16 mouse cellular contexts compared by ENCODE assay signal in genomic region chr2:29226671-29227070, GRCm38 (mm10).
"Had no signal": no experiment of that assay in that cellular context is flagged by ENCODE, and none has a peak within 500 bp of the region (broad histone marks: within the 10 kb centered on the region; RNA-seq: fewer than 3 reads in every experiment).

No protein-coding gene starts in this region.

- DNase-seq: heart, postnatal 10 days; heart, postnatal 14 days; heart, postnatal 36 days; heart, postnatal 4 days; kidney, adult 11 months; kidney, adult 18-20 months; kidney, adult 2 months; kidney, adult 8-10 months; kidney, adult 9 months; kidney, postnatal 10 days; kidney, postnatal 14 days; kidney, postnatal 25 days; kidney, postnatal 36 days; kidney, postnatal 4 days; layer of hippocampus, adult 9-11 months; layer of hippocampus, postnatal 36 days had no signal
